Mouse (Mus musculus): ENCODE measurements around the gene Tbl2. TPM values are rescaled to one million over a fixed set of nuclear protein-coding genes. Genes with fewer than 3 reads are reported as not detected.

Tbl2 gene
- polyA plus RNA-seq, 1 experiment from 2014 or later, result 10.4 TPM

DNA sequence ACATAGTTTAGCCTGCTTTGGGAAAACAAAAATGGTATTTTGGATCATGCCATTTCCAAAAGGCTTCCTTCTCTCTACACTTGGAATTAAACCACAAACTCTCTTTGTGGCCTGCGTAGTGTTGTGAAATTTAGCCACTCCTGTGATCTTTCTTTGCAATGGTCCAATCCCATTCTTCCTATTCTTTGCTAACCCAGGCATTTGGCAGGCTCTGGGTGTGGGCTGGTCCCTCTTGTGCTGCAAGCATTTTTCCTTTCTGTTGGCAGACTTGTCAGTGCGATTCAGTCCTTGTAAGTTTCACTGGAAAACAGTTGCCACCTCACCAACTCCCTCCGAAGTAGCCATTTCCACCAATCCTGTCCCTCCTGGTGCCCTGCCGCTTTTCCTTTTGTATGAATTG lies 11.8 kb downstream of the Tbl2 start:
- WGBS (ENCODE audit: insufficient replicate concordance), result 84% methylated on average over 4 of the region's 4 CpGs
- H3K9me3 ChIP-seq (ENCODE audit: low read length), result no peaks in the 10 kb centered on the region
- DNase-seq, result no peak
- no peak overlapping the region for H3K4me3 ChIP-seq (ENCODE audit: low read depth, low read length)
- no peak overlapping the region for H3K4me2 ChIP-seq (ENCODE audit: low read depth, low read length)
- TF ChIP-seq EP300 (IDR thresholded peaks at IDR 0.05; ENCODE audit: low read depth) (no peak), CTCF (IDR thresholded peaks at IDR 0.05; ENCODE audit: low read depth) (no peak)
- 0 out of 2 replicates have a peak, but pooled peaks have one; percentile 33 for ATAC-seq
- no peaks in the 10 kb centered on the region for H3K27me3 ChIP-seq (ENCODE audit: insufficient read depth, low read length)
- no peaks in the 10 kb centered on the region for H3K4me1 ChIP-seq (ENCODE audit: insufficient read depth)
- no peak overlapping the region for H3K9ac ChIP-seq (replicated peaks)
- peaks cover 45% of the 10 kb centered on the region for H3K36me3 ChIP-seq (replicated peaks; ENCODE audit: insufficient read depth, low read length)
- H3K27ac ChIP-seq (ENCODE audit: low read depth), result no peak overlapping the region

DNA sequence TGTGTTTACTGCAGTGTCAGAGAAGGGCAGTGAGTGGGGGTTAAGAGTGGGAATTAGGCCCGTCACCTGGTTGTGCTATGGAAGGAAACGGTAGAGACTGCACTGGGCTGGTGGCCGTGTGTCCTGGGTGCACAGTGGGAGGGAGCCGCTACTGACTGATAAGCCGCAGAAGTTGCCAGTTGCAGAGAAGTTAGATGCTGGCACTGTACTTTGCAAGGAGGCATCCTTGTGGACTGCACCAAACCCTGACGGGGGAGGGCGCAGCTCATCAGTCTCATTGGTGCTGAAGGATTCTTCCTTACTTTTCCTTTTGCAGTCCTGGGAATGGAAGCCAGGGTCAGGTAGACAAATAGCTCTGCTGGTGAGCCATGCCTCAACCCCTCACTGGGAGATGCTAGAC lies 12.2 kb downstream of the Tbl2 start:
- DNase-seq, result no peak
- no peak for ATAC-seq
- H3K9me3 ChIP-seq (ENCODE audit: low read length), result no peaks in the 10 kb centered on the region
- H3K36me3 ChIP-seq (replicated peaks; ENCODE audit: insufficient read depth, low read length), result peaks cover 41% of the 10 kb centered on the region
- no peak overlapping the region for H3K4me3 ChIP-seq (ENCODE audit: low read depth, low read length)
- 77% methylated on average over 7 of the region's 7 CpGs for WGBS (ENCODE audit: insufficient replicate concordance)
- no peaks in the 10 kb centered on the region for H3K27me3 ChIP-seq (ENCODE audit: insufficient read depth, low read length)
- H3K9ac ChIP-seq (replicated peaks), result no peak overlapping the region
- TF ChIP-seq CTCF (IDR thresholded peaks at IDR 0.05; ENCODE audit: low read depth), result no peak
- no peak for TF ChIP-seq EP300 (IDR thresholded peaks at IDR 0.05; ENCODE audit: low read depth)
- H3K27ac ChIP-seq (ENCODE audit: low read depth), result no peak overlapping the region
- no peaks in the 10 kb centered on the region for H3K4me1 ChIP-seq (ENCODE audit: insufficient read depth)
- H3K4me2 ChIP-seq (ENCODE audit: low read depth, low read length), result no peak overlapping the region

DNA sequence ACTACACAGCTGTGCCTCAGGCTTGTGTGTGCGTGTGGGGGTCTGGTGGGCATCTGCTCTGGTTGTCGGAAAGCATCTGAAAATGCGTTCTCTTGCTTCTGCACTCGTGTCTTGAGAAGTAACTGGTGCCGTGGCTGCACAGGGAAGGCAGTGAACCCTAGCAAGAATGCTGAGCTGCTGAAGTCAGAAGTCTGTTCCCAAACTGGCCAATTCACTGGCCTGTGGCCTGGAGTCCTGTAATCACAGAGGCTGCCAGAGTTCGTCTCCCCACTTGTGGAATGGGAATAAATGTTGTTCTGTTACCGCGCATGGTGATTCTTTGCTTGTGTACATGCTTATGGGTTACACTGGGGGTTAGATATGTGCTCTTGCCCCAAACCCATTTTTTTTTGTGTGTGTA lies 12.9 kb downstream of the Tbl2 start:
- DNase-seq (no peak), ATAC-seq (no peak)
- Histone ChIP-seq H3K27me3 (ENCODE audit: insufficient read depth, low read length) (no peaks in the 10 kb centered on the region), H3K9ac (replicated peaks) (no peak overlapping the region), H3K27ac (ENCODE audit: low read depth) (no peak overlapping the region), H3K9me3 (ENCODE audit: low read length) (no peaks in the 10 kb centered on the region), H3K36me3 (replicated peaks; ENCODE audit: insufficient read depth, low read length) (peaks cover 36% of the 10 kb centered on the region), H3K4me1 (ENCODE audit: insufficient read depth) (no peaks in the 10 kb centered on the region), H3K4me3 (ENCODE audit: low read depth, low read length) (no peak overlapping the region), H3K4me2 (ENCODE audit: low read depth, low read length) (no peak overlapping the region)
- 90% methylated on average over 8 of the region's 8 CpGs for WGBS (ENCODE audit: insufficient replicate concordance)
- TF ChIP-seq EP300 (IDR thresholded peaks at IDR 0.05; ENCODE audit: low read depth) (no peak), CTCF (IDR thresholded peaks at IDR 0.05; ENCODE audit: low read depth) (no peak)

DNA sequence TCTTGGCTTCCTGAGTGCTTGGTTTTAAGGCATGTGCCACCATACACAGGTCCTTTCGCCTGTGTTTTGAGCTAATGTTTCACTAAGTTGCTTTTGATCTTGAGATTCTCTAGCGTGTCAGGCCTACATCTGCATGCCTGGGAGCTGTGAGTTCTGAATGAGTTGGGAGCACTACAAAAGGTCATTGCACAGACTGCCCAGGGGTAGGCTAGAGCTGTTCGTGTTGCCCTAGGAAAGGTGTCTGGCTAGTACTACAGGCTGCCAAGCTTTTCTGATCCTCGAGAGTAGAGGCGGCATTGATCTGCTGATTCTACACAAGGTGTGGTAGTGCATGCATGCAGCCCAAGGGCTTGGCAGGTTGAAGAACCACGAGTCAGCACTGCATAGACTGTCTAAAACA lies 13.4 kb downstream of the Tbl2 start:
- no peak overlapping the region for H3K27ac ChIP-seq (ENCODE audit: low read depth)
- ATAC-seq (no peak), DNase-seq (no peak)
- TF ChIP-seq EP300 (IDR thresholded peaks at IDR 0.05; ENCODE audit: low read depth) (no peak), CTCF (IDR thresholded peaks at IDR 0.05; ENCODE audit: low read depth) (no peak)
- peaks cover under 1% of the 10 kb centered on the region; the same call in 1 of the 2 replicates for H3K4me1 ChIP-seq (ENCODE audit: insufficient read depth)
- 64% methylated on average over 6 of the region's 6 CpGs for WGBS (ENCODE audit: insufficient replicate concordance)
- no peak overlapping the region for H3K9ac ChIP-seq (replicated peaks)
- H3K36me3 ChIP-seq (replicated peaks; ENCODE audit: insufficient read depth, low read length), result peaks cover 33% of the 10 kb centered on the region
- no peaks in the 10 kb centered on the region for H3K27me3 ChIP-seq (ENCODE audit: insufficient read depth, low read length)
- H3K4me2 ChIP-seq (ENCODE audit: low read depth, low read length), result no peak overlapping the region
- no peaks in the 10 kb centered on the region for H3K9me3 ChIP-seq (ENCODE audit: low read length)
- H3K4me3 ChIP-seq (ENCODE audit: low read depth, low read length), result no peak overlapping the region

DNA sequence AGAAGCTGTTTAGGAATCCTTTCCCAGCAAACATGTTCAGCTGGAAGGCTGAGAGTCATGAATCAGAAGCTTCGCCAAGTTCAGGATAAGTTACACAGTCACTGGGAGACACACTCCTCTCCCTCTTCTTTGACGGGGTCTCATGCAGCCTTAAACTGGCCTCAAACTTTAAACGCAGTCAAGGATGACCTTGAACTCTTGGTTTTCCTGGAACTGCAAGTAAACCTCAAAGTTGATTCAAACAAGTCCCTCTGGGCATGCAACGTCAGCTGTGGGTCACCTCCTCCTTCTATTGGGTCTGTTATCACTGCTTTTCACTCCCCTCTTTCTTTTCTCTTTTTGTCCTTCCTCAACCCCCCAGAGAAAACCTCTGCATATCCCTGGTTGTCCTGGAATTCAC lies 17.5 kb downstream of the Tbl2 start:
- Histone ChIP-seq H3K27me3 (ENCODE audit: insufficient read depth, low read length) (no peaks in the 10 kb centered on the region), H3K4me3 (ENCODE audit: low read depth, low read length) (no peak overlapping the region), H3K4me2 (ENCODE audit: low read depth, low read length) (no peak overlapping the region), H3K4me1 (ENCODE audit: insufficient read depth) (peaks cover 19% of the 10 kb centered on the region), H3K27ac (ENCODE audit: low read depth) (no peak overlapping the region), H3K36me3 (replicated peaks; ENCODE audit: insufficient read depth, low read length) (peaks cover 8% of the 10 kb centered on the region), H3K9ac (replicated peaks) (no peak overlapping the region), H3K9me3 (ENCODE audit: low read length) (no peaks in the 10 kb centered on the region)
- ATAC-seq (no peak), DNase-seq (no peak)
- no peak for TF ChIP-seq EP300 (IDR thresholded peaks at IDR 0.05; ENCODE audit: low read depth)
- TF ChIP-seq CTCF (IDR thresholded peaks at IDR 0.05; ENCODE audit: low read depth), result no peak
- 55% methylated on average over 4 of the region's 4 CpGs for WGBS (ENCODE audit: insufficient replicate concordance)

DNA sequence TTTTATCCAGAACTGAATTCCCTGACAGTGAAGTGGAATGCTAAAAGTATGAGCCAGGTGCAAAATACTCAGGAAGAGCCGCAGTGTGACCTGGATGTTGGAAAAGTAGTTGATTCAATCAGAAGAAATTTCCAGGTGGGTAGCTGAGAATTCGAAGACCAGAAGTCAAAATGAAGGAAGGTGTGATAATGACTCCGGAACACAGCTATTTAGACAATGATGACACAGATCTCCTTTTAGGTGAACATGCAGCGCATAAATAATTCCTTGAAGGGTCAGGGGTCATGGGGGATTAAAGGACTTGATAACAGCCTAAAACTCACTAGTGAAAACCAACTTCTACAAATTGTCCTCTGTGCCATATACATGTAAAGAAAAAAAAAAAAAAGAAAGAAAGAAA lies 18.0 kb downstream of the Tbl2 start:
- H3K4me2 ChIP-seq (ENCODE audit: low read depth, low read length), result peak overlapping the region; percentile 85; the same call in 1 of the 2 replicates
- no peaks in the 10 kb centered on the region for H3K27me3 ChIP-seq (ENCODE audit: insufficient read depth, low read length)
- TF ChIP-seq CTCF (IDR thresholded peaks at IDR 0.05; ENCODE audit: low read depth) (no peak), EP300 (IDR thresholded peaks at IDR 0.05; ENCODE audit: low read depth) (no peak)
- peaks cover 14% of the 10 kb centered on the region for H3K36me3 ChIP-seq (replicated peaks; ENCODE audit: insufficient read depth, low read length)
- H3K9ac ChIP-seq (replicated peaks), result no peak overlapping the region
- ATAC-seq (no peak), DNase-seq (no peak)
- WGBS (ENCODE audit: insufficient replicate concordance), result 97% methylated on average over 4 of the region's 4 CpGs
- H3K9me3 ChIP-seq (ENCODE audit: low read length), result no peaks in the 10 kb centered on the region
- peak overlapping the region; percentile 97; the same call in 1 of the 2 replicates for H3K27ac ChIP-seq (ENCODE audit: low read depth)
- peaks cover 19% of the 10 kb centered on the region for H3K4me1 ChIP-seq (ENCODE audit: insufficient read depth)
- H3K4me3 ChIP-seq (ENCODE audit: low read depth, low read length), result no peak overlapping the region
